Mouse (Mus musculus) adrenal gland, adult 2 months (tissue): ENCODE results near the gene Olfr382. TPM values are rescaled to one million over a fixed set of nuclear protein-coding genes. Genes with fewer than 3 reads are reported as not detected.
"Not testable (repeated sequence)": the region's sequence is repeated elsewhere in the genome, so short reads cannot be mapped to it uniquely, and the experiment has no call there.

Experiments used
- DNase-seq: peaks from one replicate; pipeline ENCODE4 v3.0.0; 2021
- long read RNA-seq: library from polyadenylated mRNA; stranded (forward); transcript quantifications from one replicate; pipeline ENCODE4 v2.0.0, GENCODE M21; 2021
- polyA plus RNA-seq: library from polyadenylated mRNA; depleted of rRNA; stranded (reverse); fragments of >200 nt; gene quantifications from 2 replicates; pipeline ENCODE4 v1.2.3, GENCODE M21; 2012; rRNA removed
- total RNA-seq, 2 experiments: library from RNA; stranded (reverse); gene quantifications; 2 replicates each; pipeline ENCODE4 v1.2.3; 2021

Gene Olfr382
- total RNA-seq (not detected), polyA plus RNA-seq (not detected in 2 replicates)
- long read RNA-seq: 0 reads

GRCm38 (mm10) chr11:73517097-73517496 lies at the start of gene Olfr382:
TSS of gene Olfr382 (minus strand) at chr11:73517197.
- DNase-seq: no peak

DNA sequence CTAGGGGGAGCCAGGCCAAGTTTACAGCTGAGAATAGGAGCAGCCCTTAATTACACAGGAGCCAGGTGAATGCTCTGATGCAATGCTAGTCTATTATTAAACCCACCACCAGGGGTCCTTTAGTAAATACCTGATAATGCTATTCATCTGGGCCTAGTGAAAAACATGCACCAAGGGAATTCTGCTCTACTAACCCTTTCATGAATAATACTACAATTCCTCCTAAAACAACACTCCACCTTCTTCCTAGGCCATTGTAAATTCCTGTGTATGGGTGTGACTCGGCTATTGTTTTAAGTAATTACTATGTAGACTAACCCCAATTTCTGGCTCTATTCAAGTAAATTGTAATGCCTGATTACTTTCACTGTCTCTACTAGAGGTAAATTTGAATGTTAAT lies 12.0 kb upstream of the Olfr382 start:
- DNase-seq: not testable (repeated sequence)

DNA sequence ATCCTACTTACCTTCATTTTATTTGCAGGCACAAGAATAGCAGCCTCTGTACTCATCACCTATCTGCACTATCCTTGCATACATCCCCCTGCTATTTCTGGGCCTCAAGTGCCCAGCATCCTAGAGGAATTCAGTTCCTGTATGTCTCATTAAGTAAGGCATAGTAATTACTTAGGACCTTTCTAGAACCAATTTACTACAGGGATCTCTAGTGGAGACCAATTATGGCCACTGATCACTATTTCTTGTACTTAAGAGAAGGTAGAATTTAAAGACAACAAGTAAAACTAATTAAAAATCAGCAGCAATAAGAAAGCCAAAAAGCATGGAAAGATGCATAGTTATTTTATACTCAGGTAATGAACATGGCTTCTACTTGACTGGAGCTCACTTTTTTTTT lies 25.5 kb downstream of the Olfr382 start, which contains the start of gene Olfr381:
Gene Olfr381 (minus strand): TSS at position 101 of the 400 bp plus-strand sequence.
- no peak for DNase-seq

Other genes starting within 250 kb of the Olfr382 start
- gene Trpv3, start 249.8 kb downstream of the Olfr382 start, total RNA-seq: under 1 TPM; 0.12 to 0.14 TPM
- 0.04 and 0.09 TPM in 2 replicates for gene Trpv3, start 249.8 kb downstream of the Olfr382 start, polyA plus RNA-seq
- 10 to 100 TPM; 12.9 to 27.6 TPM for gene Aspa, start 187.6 kb downstream of the Olfr382 start, total RNA-seq
- 0.48 and 0.59 TPM in 2 replicates for gene Aspa, start 187.6 kb downstream of the Olfr382 start, polyA plus RNA-seq
- gene Gm49340, start 187.5 kb downstream of the Olfr382 start, total RNA-seq: not detected
- 0.04 TPM in 1 of 2 replicates, not detected in the other for gene Gm49340, start 187.5 kb downstream of the Olfr382 start, polyA plus RNA-seq
- gene Spata22, start 187.5 kb downstream of the Olfr382 start, total RNA-seq: 1 to 10 TPM; 1.1 to 1.5 TPM
- not detected in 2 replicates for gene Spata22, start 187.5 kb downstream of the Olfr382 start, polyA plus RNA-seq
- gene Olfr20, start 166.4 kb downstream of the Olfr382 start, total RNA-seq: not detected
- gene Olfr20, start 166.4 kb downstream of the Olfr382 start, polyA plus RNA-seq: 0.22 and 0.31 TPM in 2 replicates
- gene Olfr376, start 146.0 kb downstream of the Olfr382 start, total RNA-seq: not detected
- not detected in 2 replicates for gene Olfr376, start 146.0 kb downstream of the Olfr382 start, polyA plus RNA-seq
- not detected for gene Olfr1, start 117.6 kb downstream of the Olfr382 start, total RNA-seq
- not detected in 2 replicates for gene Olfr1, start 117.6 kb downstream of the Olfr382 start, polyA plus RNA-seq
- gene Olfr378, start 88.7 kb downstream of the Olfr382 start, total RNA-seq: not detected
- not detected in 2 replicates for gene Olfr378, start 88.7 kb downstream of the Olfr382 start, polyA plus RNA-seq
- not detected for gene Olfr380, start 59.7 kb downstream of the Olfr382 start, total RNA-seq
- not detected in 2 replicates for gene Olfr380, start 59.7 kb downstream of the Olfr382 start, polyA plus RNA-seq
- gene Olfr381, start 25.6 kb downstream of the Olfr382 start, total RNA-seq: not detected
- gene Olfr381, start 25.6 kb downstream of the Olfr382 start, polyA plus RNA-seq: not detected in 2 replicates
- not detected for gene Olfr385, start 75.8 kb upstream of the Olfr382 start, total RNA-seq
- not detected in 2 replicates for gene Olfr385, start 75.8 kb upstream of the Olfr382 start, polyA plus RNA-seq
- gene Olfr384, start 81.4 kb upstream of the Olfr382 start, total RNA-seq: not detected
- not detected in 2 replicates for gene Olfr384, start 81.4 kb upstream of the Olfr382 start, polyA plus RNA-seq
- gene Zfp735, start 171.6 kb upstream of the Olfr382 start, total RNA-seq: not detected
- gene Zfp735, start 171.6 kb upstream of the Olfr382 start, polyA plus RNA-seq: not detected in 2 replicates